Mouse (Mus musculus) erythroblast, embryonic 14.5 days (primary cell): ENCODE measurements around the gene Rasd1. TPM values are rescaled to one million over a fixed set of nuclear protein-coding genes. Genes with fewer than 3 reads are reported as not detected.
A peak's percentile ranks its signal among the peaks of the same experiment; 100 is the strongest.

ENCODE experiments used
- H3K27me3 ChIP-seq: 2 replicates; pipeline ENCODE4 v1.6.1; 2012; ENCODE audit warnings: inconsistent platforms; ENCODE audit not compliant: control insufficient read depth
- H3K36me3 ChIP-seq: 2 replicates; pipeline ENCODE4 v1.6.1; 2012; ENCODE audit warnings: mild to moderate bottlenecking, inconsistent platforms; ENCODE audit not compliant: control insufficient read depth
- H3K4me1 ChIP-seq: 2 replicates; pipeline ENCODE4 v1.6.1; 2012; ENCODE audit warnings: inconsistent platforms; ENCODE audit not compliant: control insufficient read depth
- H3K4me3 ChIP-seq: replicated peaks from 2 replicates; pipeline ENCODE3; 2012; ENCODE audit warnings: moderate library complexity, mild to moderate bottlenecking, inconsistent platforms
- H3K9me3 ChIP-seq: 2 replicates; pipeline ENCODE4 v1.6.1; 2012; ENCODE audit warnings: low read length, inconsistent platforms, mixed read lengths; ENCODE audit not compliant: control insufficient read depth
- GATA1 ChIP-seq: IDR thresholded peaks from 2 replicates; pipeline ENCODE4 v1.6.1; 2012; ENCODE audit warnings: low read length, inconsistent platforms, mixed read lengths
- TAL1 ChIP-seq: IDR thresholded peaks from 3 replicates; pipeline ENCODE4 v1.6.1; 2012; ENCODE audit warnings: low read length, inconsistent platforms, mixed read lengths
- polyA plus RNA-seq: library from polyadenylated mRNA; stranded (reverse); fragments of >175 nt; gene quantifications from 2 replicates; pipeline ENCODE4 v1.2.3, GENCODE M21; 2012

Rasd1 gene
- polyA plus RNA-seq, 1 experiment, result not detected

GRCm38 (mm10) chr11:59964163-59964758 lies 483 bp downstream of the Rasd1 start:
- peak overlapping the region; percentile 61 for H3K4me3 ChIP-seq

GRCm38 (mm10) chr11:59963364-59964162 lies 1.2 kb downstream of the Rasd1 start:
- Histone ChIP-seq H3K9me3 (peaks cover 5% of the 10 kb centered on the region; the same call in 1 of the 2 replicates), H3K36me3 (peaks cover 32% of the 10 kb centered on the region), H3K4me3 (no peak overlapping the region), H3K27me3 (peaks cover 41% of the 10 kb centered on the region), H3K4me1 (peaks cover 30% of the 10 kb centered on the region)
- TF ChIP-seq GATA1 (no peak), TAL1 (no peak)

More at GRCm38 (mm10) chr11:59964163-59964758, 483 bp downstream of the Rasd1 start:
- H3K27me3 ChIP-seq, result peaks cover 41% of the 10 kb centered on the region
- peaks cover 32% of the 10 kb centered on the region for H3K36me3 ChIP-seq
- TF ChIP-seq GATA1 (no peak), TAL1 (no peak)
- H3K4me1 ChIP-seq, result peaks cover 30% of the 10 kb centered on the region
- peaks cover 5% of the 10 kb centered on the region; the same call in 1 of the 2 replicates for H3K9me3 ChIP-seq

- Histone ChIP-seq H3K27me3 (peaks cover 41% of the 10 kb centered on the region), H3K36me3 (peaks cover 34% of the 10 kb centered on the region), H3K4me1 (peaks cover 30% of the 10 kb centered on the region), H3K9me3 (peaks cover 5% of the 10 kb centered on the region; the same call in 1 of the 2 replicates), H3K4me3 (no peak overlapping the region)
- TF ChIP-seq GATA1, result no peak
- TF ChIP-seq TAL1, result no peak
These were observed 2.2 kb downstream of the Rasd1 start for GRCm38 (mm10) chr11:59962590-59962989.

GRCm38 (mm10) chr11:59961338-59961875 lies 3.3 kb downstream of the Rasd1 start:
- peaks cover 40% of the 10 kb centered on the region for H3K27me3 ChIP-seq
- no peak overlapping the region for H3K4me3 ChIP-seq
- no peak for TF ChIP-seq GATA1
- no peak for TF ChIP-seq TAL1
- H3K9me3 ChIP-seq, result peaks cover 5% of the 10 kb centered on the region; the same call in 1 of the 2 replicates
- peaks cover 44% of the 10 kb centered on the region for H3K36me3 ChIP-seq
- peaks cover 29% of the 10 kb centered on the region for H3K4me1 ChIP-seq

GRCm38 (mm10) chr11:59960476-59961337 lies 4.0 kb downstream of the Rasd1 start:
- peaks cover 5% of the 10 kb centered on the region; the same call in 1 of the 2 replicates for H3K9me3 ChIP-seq

GRCm38 (mm10) chr11:59959453-59959852 lies 5.3 kb downstream of the Rasd1 start:
- peaks cover 21% of the 10 kb centered on the region for H3K27me3 ChIP-seq
- H3K9me3 ChIP-seq, result peaks cover 5% of the 10 kb centered on the region; the same call in 1 of the 2 replicates
- peaks cover 16% of the 10 kb centered on the region for H3K4me1 ChIP-seq
- TF ChIP-seq TAL1 (no peak), GATA1 (no peak)
- H3K4me3 ChIP-seq, result no peak overlapping the region
- peaks cover 53% of the 10 kb centered on the region for H3K36me3 ChIP-seq

More at GRCm38 (mm10) chr11:59960476-59961337, 4.0 kb downstream of the Rasd1 start:
- peaks cover 46% of the 10 kb centered on the region for H3K36me3 ChIP-seq
- TF ChIP-seq TAL1, result no peak
- TF ChIP-seq GATA1, result no peak
- peaks cover 33% of the 10 kb centered on the region for H3K27me3 ChIP-seq
- peaks cover 26% of the 10 kb centered on the region for H3K4me1 ChIP-seq
- H3K4me3 ChIP-seq, result no peak overlapping the region

GRCm38 (mm10) chr11:59956749-59957148 lies 8.0 kb downstream of the Rasd1 start:
- TF ChIP-seq TAL1 (no peak), GATA1 (no peak)
- Histone ChIP-seq H3K27me3 (no peaks in the 10 kb centered on the region), H3K36me3 (peaks cover 44% of the 10 kb centered on the region), H3K4me3 (no peak overlapping the region), H3K9me3 (no peaks in the 10 kb centered on the region), H3K4me1 (peaks cover 8% of the 10 kb centered on the region)

GRCm38 (mm10) chr11:59952892-59953291 lies 11.9 kb downstream of the Rasd1 start:
- TF ChIP-seq TAL1, result no peak
- no peak for TF ChIP-seq GATA1
- H3K4me1 ChIP-seq, result peaks cover 22% of the 10 kb centered on the region
- H3K27me3 ChIP-seq, result no peaks in the 10 kb centered on the region
- H3K9me3 ChIP-seq, result no peaks in the 10 kb centered on the region
- peaks cover 25% of the 10 kb centered on the region for H3K36me3 ChIP-seq
- no peak overlapping the region for H3K4me3 ChIP-seq
